Mouse (Mus musculus): Measurements from ENCODE around the gene Tpx2. TPM values are rescaled to one million over a fixed set of nuclear protein-coding genes. Genes with fewer than 3 reads are reported as not detected.

Gene Tpx2
- polyA plus RNA-seq, 1 experiment from 2014 or later, result 16.1 TPM

GRCm38 (mm10) chr2:152814213-152814874, 33.4 kb upstream of the Tpx2 start:
- Histone ChIP-seq H3K9ac (ENCODE audit: low read depth, low read length) (no peak overlapping the region), H3K36me3 (ENCODE audit: control insufficient read depth, insufficient read depth) (peaks cover 8% of the 10 kb centered on the region; the same call in 1 of the 2 replicates), H3K4me3 (ENCODE audit: low read depth, low read length) (no peak overlapping the region), H3K4me2 (replicated peaks; ENCODE audit: low read depth) (no peak overlapping the region), H3K4me1 (replicated peaks; ENCODE audit: control insufficient read depth, insufficient read depth, low read length) (peaks cover 30% of the 10 kb centered on the region), H3K27me3 (replicated peaks; ENCODE audit: control insufficient read depth, insufficient read depth, low read length) (no peaks in the 10 kb centered on the region), H3K9me3 (ENCODE audit: control insufficient read depth) (no peaks in the 10 kb centered on the region), H3K27ac (ENCODE audit: low read depth, low read length) (no peak overlapping the region; the same call in 1 of the 2 replicates)
- 49% methylated on average over 6 of the region's 6 CpGs for WGBS
- TF ChIP-seq CTCF (IDR thresholded peaks at IDR 0.05; ENCODE audit: low read depth), result no peak
- ATAC-seq, result no peak

DNA sequence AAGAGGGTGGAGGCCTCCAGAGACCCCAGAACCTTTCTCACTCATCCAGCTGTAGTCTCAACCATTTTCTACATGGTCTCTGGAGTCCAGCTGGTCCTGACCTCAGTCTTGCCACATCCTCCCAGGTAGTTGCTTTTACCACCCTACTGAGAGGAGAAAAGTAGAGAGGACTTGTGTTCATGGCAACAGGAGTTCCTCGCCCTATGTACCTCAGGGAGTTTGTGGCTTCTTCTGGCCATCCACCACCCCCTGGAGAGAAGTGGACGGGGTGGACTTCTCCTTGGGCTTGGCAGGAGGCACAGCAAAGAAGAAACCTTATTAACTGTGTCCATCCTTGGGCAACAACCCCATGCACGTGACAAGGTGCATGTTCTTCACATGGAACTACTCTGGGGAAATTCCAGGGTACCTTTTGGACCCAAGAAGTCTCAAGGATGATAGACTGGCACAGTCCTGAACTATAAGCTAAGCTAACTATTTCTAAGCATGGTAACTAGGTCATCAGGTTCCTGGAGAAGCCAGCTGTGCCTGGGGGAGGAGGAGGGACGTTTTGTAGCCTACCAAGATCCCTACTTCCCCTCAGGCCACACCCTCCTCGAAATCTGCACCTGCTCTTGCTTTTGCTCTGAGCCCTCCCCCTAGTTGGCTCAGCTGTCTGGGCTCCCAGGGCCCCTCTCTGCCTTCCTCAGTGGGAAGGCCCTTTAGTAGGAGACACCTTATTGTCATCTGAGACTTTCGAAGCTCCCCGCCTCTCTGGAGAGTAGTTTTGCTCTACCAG, 31.7 kb upstream of the Tpx2 start:
- peaks cover 24% of the 10 kb centered on the region for H3K4me1 ChIP-seq (replicated peaks; ENCODE audit: control insufficient read depth, insufficient read depth, low read length)
- peak; percentile 58 for ATAC-seq
- H3K36me3 ChIP-seq (ENCODE audit: control insufficient read depth, insufficient read depth), result peaks cover 12% of the 10 kb centered on the region; the same call in 1 of the 2 replicates
- peak overlapping the region; percentile 62; the same call in 1 of the 2 replicates for H3K27ac ChIP-seq (ENCODE audit: low read depth, low read length)
- no peaks in the 10 kb centered on the region for H3K9me3 ChIP-seq (ENCODE audit: control insufficient read depth)
- no peak for TF ChIP-seq CTCF (IDR thresholded peaks at IDR 0.05; ENCODE audit: low read depth)
- H3K4me2 ChIP-seq (replicated peaks; ENCODE audit: low read depth), result no peak overlapping the region
- WGBS, result 51% methylated on average over 7 of the region's 7 CpGs
- H3K9ac ChIP-seq (ENCODE audit: low read depth, low read length), result no peak overlapping the region
- no peaks in the 10 kb centered on the region for H3K27me3 ChIP-seq (replicated peaks; ENCODE audit: control insufficient read depth, insufficient read depth, low read length)
- H3K4me3 ChIP-seq (ENCODE audit: low read depth, low read length), result no peak overlapping the region

DNA sequence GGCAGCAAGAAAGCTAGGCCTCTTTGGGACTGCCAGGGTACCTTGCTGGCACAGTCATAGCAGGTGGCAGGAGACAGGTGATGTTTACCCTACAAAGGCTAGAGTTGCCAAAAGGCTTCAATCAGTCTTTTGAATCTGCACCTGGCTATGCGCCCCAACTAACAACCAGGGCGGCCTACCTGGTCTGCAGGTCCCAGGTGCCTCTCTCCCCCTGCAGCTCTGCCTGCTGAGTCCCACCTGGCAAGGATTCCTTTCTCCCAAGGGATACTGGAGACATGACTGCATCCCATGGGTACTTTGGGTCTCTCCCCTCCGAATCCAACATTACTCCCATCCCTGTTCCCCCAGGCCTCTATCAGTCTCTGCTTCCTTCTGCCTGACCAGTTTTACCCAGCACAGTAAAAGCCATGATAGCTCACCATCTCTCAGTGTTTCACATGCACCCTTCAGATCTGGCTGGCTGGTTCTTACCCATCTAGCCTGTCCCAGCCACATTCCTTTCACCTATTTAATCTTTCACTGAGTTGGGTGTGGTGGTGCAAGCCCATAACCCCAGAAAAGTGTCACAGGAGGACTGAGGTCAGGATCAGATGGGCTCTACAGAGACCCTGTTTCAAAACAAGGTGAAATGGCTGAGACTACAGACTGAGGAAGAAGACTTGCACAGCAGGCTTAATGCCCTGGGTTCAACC, 31.0 kb upstream of the Tpx2 start:
- no peak overlapping the region for H3K4me3 ChIP-seq (ENCODE audit: low read depth, low read length)
- no peak overlapping the region for H3K9ac ChIP-seq (ENCODE audit: low read depth, low read length)
- peak overlapping the region; percentile 28; the same call in 1 of the 2 replicates for H3K27ac ChIP-seq (ENCODE audit: low read depth, low read length)
- peaks cover 12% of the 10 kb centered on the region; the same call in 1 of the 2 replicates for H3K36me3 ChIP-seq (ENCODE audit: control insufficient read depth, insufficient read depth)
- no peak; the same call in 1 of the 2 replicates for ATAC-seq
- no peaks in the 10 kb centered on the region for H3K9me3 ChIP-seq (ENCODE audit: control insufficient read depth)
- H3K4me1 ChIP-seq (replicated peaks; ENCODE audit: control insufficient read depth, insufficient read depth, low read length), result peaks cover 24% of the 10 kb centered on the region
- no peak overlapping the region for H3K4me2 ChIP-seq (replicated peaks; ENCODE audit: low read depth)
- TF ChIP-seq CTCF (IDR thresholded peaks at IDR 0.05; ENCODE audit: low read depth), result no peak
- 68% methylated on average over 3 of the region's 3 CpGs for WGBS
- H3K27me3 ChIP-seq (replicated peaks; ENCODE audit: control insufficient read depth, insufficient read depth, low read length), result no peaks in the 10 kb centered on the region

GRCm38 (mm10) chr2:152817596-152818291, 30.0 kb upstream of the Tpx2 start:
- no peaks in the 10 kb centered on the region for H3K9me3 ChIP-seq (ENCODE audit: control insufficient read depth)
- ATAC-seq, result no peak
- whole genome bisulfite sequencing, result 22% methylated on average over 6 of the region's 6 CpGs
- H3K4me1 ChIP-seq (replicated peaks; ENCODE audit: control insufficient read depth, insufficient read depth, low read length), result peaks cover 21% of the 10 kb centered on the region
- no peaks in the 10 kb centered on the region for H3K27me3 ChIP-seq (replicated peaks; ENCODE audit: control insufficient read depth, insufficient read depth, low read length)
- TF ChIP-seq CTCF (IDR thresholded peaks at IDR 0.05; ENCODE audit: low read depth), result no peak
- H3K4me2 ChIP-seq (replicated peaks; ENCODE audit: low read depth), result no peak overlapping the region
- H3K9ac ChIP-seq (ENCODE audit: low read depth, low read length), result no peak overlapping the region
- H3K27ac ChIP-seq (ENCODE audit: low read depth, low read length), result peak overlapping the region; percentile 11
- peaks cover 12% of the 10 kb centered on the region; the same call in 1 of the 2 replicates for H3K36me3 ChIP-seq (ENCODE audit: control insufficient read depth, insufficient read depth)
- H3K4me3 ChIP-seq (ENCODE audit: low read depth, low read length), result no peak overlapping the region

GRCm38 (mm10) chr2:152818679-152819078, 29.1 kb upstream of the Tpx2 start:
- H3K4me1 ChIP-seq (replicated peaks; ENCODE audit: control insufficient read depth, insufficient read depth, low read length), result peaks cover 21% of the 10 kb centered on the region
- 92% methylated on average over 5 of the region's 5 CpGs for WGBS
- H3K4me3 ChIP-seq (ENCODE audit: low read depth, low read length), result no peak overlapping the region
- no peak overlapping the region for H3K4me2 ChIP-seq (replicated peaks; ENCODE audit: low read depth)
- TF ChIP-seq CTCF (IDR thresholded peaks at IDR 0.05; ENCODE audit: low read depth), result no peak
- H3K27ac ChIP-seq (ENCODE audit: low read depth, low read length), result 0 out of 2 replicates have a peak overlapping the region, but pooled peaks have one; percentile 10
- H3K9ac ChIP-seq (ENCODE audit: low read depth, low read length), result no peak overlapping the region
- no peak for ATAC-seq
- H3K27me3 ChIP-seq (replicated peaks; ENCODE audit: control insufficient read depth, insufficient read depth, low read length), result no peaks in the 10 kb centered on the region
- no peaks in the 10 kb centered on the region for H3K9me3 ChIP-seq (ENCODE audit: control insufficient read depth)
- H3K36me3 ChIP-seq (ENCODE audit: control insufficient read depth, insufficient read depth), result peaks cover 12% of the 10 kb centered on the region; the same call in 1 of the 2 replicates

Data from intestine, postnatal 0 days (tissue).